9 mouse cellular contexts compared by ENCODE assay signal in genomic region chr11:116121731-116122245, GRCm38 (mm10). TPM values are rescaled to one million over a fixed set of nuclear protein-coding genes. Genes with fewer than 3 reads are reported as not detected.
DNase-seq lines count a peak whose midpoint lies in the region; ATAC-seq and TF ChIP-seq lines count a peak whose summit lies in the region.
"Not testable (repeated sequence)": the region's sequence is repeated elsewhere in the genome, so short reads cannot be mapped to it uniquely, and the experiment has no call there.
"Had no signal": no experiment of that assay in that cellular context is flagged by ENCODE, and none has a peak within 500 bp of the region (broad histone marks: within the 10 kb centered on the region; RNA-seq: fewer than 3 reads in every experiment).

No protein-coding gene starts in this region.

- ATAC-seq in liver, embryonic 15.5 days (ENCODE audit: insufficient read depth); liver, postnatal 0 days: not testable (repeated sequence)

- not testable (repeated sequence) for TF ChIP-seq CTCF in MEL (IDR thresholded peaks at IDR 0.05 in 2 of 3, conservative IDR thresholded peaks at IDR 0.05 in 1 of 3; ENCODE audit: control insufficient read depth in 1 of 3, insufficient read depth in 1 of 3, low read depth in 2 of 3, low read length in 3 of 3, poor library complexity in 1 of 3, severe bottlenecking in 1 of 3); liver, postnatal 0 days (IDR thresholded peaks at IDR 0.05; ENCODE audit: low read depth)

- 78% methylated on average over 8 of the region's 8 CpGs for WGBS in liver, embryonic 15.5 days (ENCODE audit: insufficient replicate concordance)
- WGBS in liver, postnatal 0 days (ENCODE audit: insufficient replicate concordance) = 91% methylated on average over 8 of the region's 8 CpGs

- H3K27ac ChIP-seq in MEL (ENCODE audit: control insufficient read depth, low read depth, low read length); liver, postnatal 0 days (ENCODE audit: low read depth): not testable (repeated sequence)
- 0 out of 2 replicates have a peak overlapping the region, but pooled peaks have one; percentile 34 for H3K27ac ChIP-seq in liver, embryonic 15.5 days (replicated peaks)

- not testable (repeated sequence) for TF ChIP-seq EP300 in MEL (IDR thresholded peaks at IDR 0.05; ENCODE audit: low read depth in 1 of 2, low read length in 2 of 2)
- TF ChIP-seq EP300 in liver, postnatal 0 days (IDR thresholded peaks at IDR 0.05; ENCODE audit: low read depth) = peak; percentile 29; the same call in 1 of the 2 replicates

- TF ChIP-seq POLR2A in MEL (IDR thresholded peaks at IDR 0.05; ENCODE audit: control insufficient read depth in 1 of 2, insufficient read depth in 1 of 2, low read depth in 1 of 2, low read length in 2 of 2, poor library complexity in 1 of 2) = peak in 1 of 2 experiments; percentile 42; a peak in 1 of 4 replicates

- H3K27me3 ChIP-seq in MEL (ENCODE audit: control insufficient read depth in 1 of 2, insufficient read depth in 2 of 2, low read length in 2 of 2); liver, embryonic 15.5 days; liver, postnatal 0 days (ENCODE audit: insufficient read depth, low read length): not testable (repeated sequence)

- not testable (repeated sequence) for H3K4me1 ChIP-seq in MEL (ENCODE audit: control insufficient read depth in 1 of 2, insufficient read depth in 2 of 2, low read length in 2 of 2); liver, postnatal 0 days (ENCODE audit: insufficient read depth)
- H3K4me1 ChIP-seq in liver, embryonic 15.5 days (replicated peaks) = peaks cover 12% of the 10 kb centered on the region

- H3K36me3 ChIP-seq in MEL (ENCODE audit: control insufficient read depth in 1 of 2, insufficient read depth in 2 of 2, low read length in 2 of 2) = peaks cover 0 to 16% of the 10 kb centered on the region in 2 experiments; a peak in 2 of 4 replicates
- peaks cover 25% of the 10 kb centered on the region for H3K36me3 ChIP-seq in liver, embryonic 15.5 days (replicated peaks)
- H3K36me3 ChIP-seq in liver, postnatal 0 days (replicated peaks; ENCODE audit: insufficient read depth, low read length) = peaks cover 16% of the 10 kb centered on the region; the same call in 1 of the 2 replicates

- H3K9me3 ChIP-seq in MEL (replicated peaks; ENCODE audit: insufficient read depth, low read length); liver, embryonic 15.5 days (replicated peaks); liver, postnatal 0 days (ENCODE audit: low read length): not testable (repeated sequence)

- TF ChIP-seq RAD21 in MEL (IDR thresholded peaks at IDR 0.05; ENCODE audit: low read depth, low read length) = not testable (repeated sequence)

- H3K9ac ChIP-seq in MEL (ENCODE audit: control insufficient read depth, low read depth, low read length, poor library complexity, severe bottlenecking); liver, embryonic 15.5 days; liver, postnatal 0 days (replicated peaks): not testable (repeated sequence)

- H3K4me2 ChIP-seq in liver, embryonic 15.5 days; liver, postnatal 0 days (ENCODE audit: low read depth, low read length): not testable (repeated sequence)

- not testable (repeated sequence) for H3K79me2 ChIP-seq in MEL (ENCODE audit: control insufficient read depth, insufficient read depth, low read length, poor library complexity)

- not testable (repeated sequence) for H3K4me3 ChIP-seq in MEL (ENCODE audit: control insufficient read depth in 1 of 2, insufficient read depth in 1 of 2, low read depth in 2 of 2, low read length in 2 of 2); liver, embryonic 15.5 days (replicated peaks); liver, postnatal 0 days (ENCODE audit: low read depth, low read length)

- DNase-seq in MEL (ENCODE audit: low read depth, low spot score) = peak; percentile 64
- peak; percentile 58 for DNase-seq in R1 (ENCODE audit: low read depth, low spot score)
- peak; percentile 76 for DNase-seq in heart, adult 11 months
- DNase-seq in liver = peak; percentile 2
- DNase-seq in liver, postnatal 0 days = not testable (repeated sequence)

TF ChIP-seq in MEL, 35 proteins besides CTCF, POLR2A, EP300 and RAD21:
- peak; percentile 80 for TF ChIP-seq TBP (IDR thresholded peaks at IDR 0.05; ENCODE audit: low read depth, low read length)

RNA-seq across cellular contexts. Expression of gene Trim47, which starts 5.2 kb away (rescaled TPM):
- 3.6 and 6.7 TPM in 2 replicates for total RNA-seq in MEL (2012; rRNA removed)
- 1 to 10 TPM in 1 of 2 experiments, not detected in 1; 5.6 TPM for polyA plus RNA-seq in MEL (2012; ENCODE audit: insufficient read depth in 1 of 2, insufficient read length in 2 of 2, low read depth in 1 of 2, low replicate concordance in 2 of 2, missing spikeins in 1 of 2)
- 5.4 and 7.6 TPM in 2 replicates for polyA plus RNA-seq in liver, embryonic 15.5 days (2015; fragmentation: Nextera tagmentation; extraction: Ambion mirVana)
- 5.7 and 7.4 TPM in 2 replicates for polyA plus RNA-seq in liver, postnatal 0 days (2015; fragmentation: Nextera tagmentation; extraction: Ambion mirVana)
- polyA plus RNA-seq: activated CD4-positive, CD25-positive, alpha-beta regulatory T cell, adult 4 months; CD4-positive, CD25-positive, alpha-beta regulatory T cell, adult 4 months; G1E had no signal

RNA-seq across cellular contexts. Expression of gene Trim65, which starts 9.1 kb away (rescaled TPM):
- 8.2 and 8.8 TPM in 2 replicates for total RNA-seq in MEL (2012; rRNA removed)
- 10 to 100 TPM in 1 of 2 experiments, not detected in 1; 10.7 TPM for polyA plus RNA-seq in MEL (2012; ENCODE audit: insufficient read depth in 1 of 2, insufficient read length in 2 of 2, low read depth in 1 of 2, low replicate concordance in 2 of 2, missing spikeins in 1 of 2)
- 1.2 and 1.5 TPM in 2 replicates for polyA plus RNA-seq in liver, embryonic 15.5 days (2015; fragmentation: Nextera tagmentation; extraction: Ambion mirVana)
- 1.1 and 1.2 TPM in 2 replicates for polyA plus RNA-seq in liver, postnatal 0 days (2015; fragmentation: Nextera tagmentation; extraction: Ambion mirVana)
- polyA plus RNA-seq: G1E had no signal

RNA-seq across cellular contexts. Expression of gene Mrpl38, which starts 16.9 kb away (rescaled TPM):
- total RNA-seq in MEL (2012; rRNA removed) = 105 and 113 TPM in 2 replicates
- polyA plus RNA-seq in MEL (2012; ENCODE audit: insufficient read depth in 1 of 2, insufficient read length in 2 of 2, low read depth in 1 of 2, low replicate concordance in 2 of 2, missing spikeins in 1 of 2) = 100 to 1,000 TPM in 1 of 2 experiments, not detected in 1; 157 TPM
- 48.8 and 51.1 TPM in 2 replicates for polyA plus RNA-seq in liver, embryonic 15.5 days (2015; fragmentation: Nextera tagmentation; extraction: Ambion mirVana)
- polyA plus RNA-seq in liver, postnatal 0 days (2015; fragmentation: Nextera tagmentation; extraction: Ambion mirVana) = 43.9 and 44.0 TPM in 2 replicates

RNA-seq across cellular contexts. Expression of gene Wbp2, which starts 35.0 kb away (rescaled TPM):
- 16.5 and 19.4 TPM in 2 replicates for total RNA-seq in MEL (2012; rRNA removed)
- polyA plus RNA-seq in MEL (2012; ENCODE audit: insufficient read depth in 1 of 2, insufficient read length in 2 of 2, low read depth in 1 of 2, low replicate concordance in 2 of 2, missing spikeins in 1 of 2) = 10 to 100 TPM in 1 of 2 experiments, not detected in 1; 75.8 TPM
- polyA plus RNA-seq in liver, embryonic 15.5 days (2015; fragmentation: Nextera tagmentation; extraction: Ambion mirVana) = 83.9 and 93.0 TPM in 2 replicates
- 63.3 and 65.0 TPM in 2 replicates for polyA plus RNA-seq in liver, postnatal 0 days (2015; fragmentation: Nextera tagmentation; extraction: Ambion mirVana)

RNA-seq across cellular contexts. Expression of gene Unc13d, which starts 44.0 kb away (rescaled TPM):
- 146 and 176 TPM in 2 replicates for total RNA-seq in MEL (2012; rRNA removed)
- polyA plus RNA-seq in MEL (2012; ENCODE audit: insufficient read depth in 1 of 2, insufficient read length in 2 of 2, low read depth in 1 of 2, low replicate concordance in 2 of 2, missing spikeins in 1 of 2) = 100 to 1,000 TPM in 1 of 2 experiments, not detected in 1; 115 TPM
- 21.4 and 23.3 TPM in 2 replicates for polyA plus RNA-seq in liver, embryonic 15.5 days (2015; fragmentation: Nextera tagmentation; extraction: Ambion mirVana)
- polyA plus RNA-seq in liver, postnatal 0 days (2015; fragmentation: Nextera tagmentation; extraction: Ambion mirVana) = 6.1 and 6.9 TPM in 2 replicates
